Mouse (Mus musculus): Measurements from ENCODE around the gene Slc9a3r1.
A peak's percentile ranks its signal among the peaks of the same experiment; 100 is the strongest.

GRCm38 (mm10) chr11:115181913-115182638, 18.9 kb downstream of the Slc9a3r1 start:
- TF ChIP-seq CTCF (IDR thresholded peaks at IDR 0.05; ENCODE audit: extremely low read depth, insufficient read depth, insufficient read length, insufficient replicate concordance) (peak; percentile 99), POLR2A (IDR thresholded peaks at IDR 0.05; ENCODE audit: low read depth, low read length) (no peak)

Data from spleen, adult 2 months (tissue).